Mouse (Mus musculus) liver, embryonic 13.5 days (tissue): ENCODE data around the gene Ms4a4b. TPM values are rescaled to one million over a fixed set of nuclear protein-coding genes. Genes with fewer than 3 reads are reported as not detected.

Source experiments
- polyA plus RNA-seq: library from polyadenylated mRNA; unstranded; fragments of >200 nt; fragmentation: Nextera tagmentation; extraction: Ambion mirVana; gene quantifications from 2 replicates; pipeline ENCODE4 v1.2.1, GENCODE M21; 2015

Gene Ms4a4b
- polyA plus RNA-seq, 1 experiment from 2014 or later, result 0.39 TPM

Other genes starting within 250 kb of the Ms4a4b start
- not detected in 2 replicates for gene Ms4a13, start 246.8 kb upstream of the Ms4a4b start, polyA plus RNA-seq
- not detected in 2 replicates for gene Ms4a12, start 211.1 kb upstream of the Ms4a4b start, polyA plus RNA-seq
- gene Ms4a1, start 177.3 kb upstream of the Ms4a4b start, polyA plus RNA-seq, result not detected in 2 replicates
- gene Ms4a5, start 159.7 kb upstream of the Ms4a4b start, polyA plus RNA-seq, result not detected in 2 replicates
- gene Ms4a14, start 129.1 kb upstream of the Ms4a4b start, polyA plus RNA-seq, result 0.03 TPM in 1 of 2 replicates, not detected in the other
- 1.1 and 1.5 TPM in 2 replicates for gene Ms4a7, start 107.4 kb upstream of the Ms4a4b start, polyA plus RNA-seq
- 0.63 and 1.3 TPM in 2 replicates for gene Ms4a4a, start 68.0 kb upstream of the Ms4a4b start, polyA plus RNA-seq
- gene Ms4a4c, start 38.8 kb upstream of the Ms4a4b start, polyA plus RNA-seq, result 0.78 and 0.83 TPM in 2 replicates
- 5.2 and 5.7 TPM in 2 replicates for gene Ms4a6c, start 25.8 kb downstream of the Ms4a4b start, polyA plus RNA-seq
- not detected in 2 replicates for gene Gm8369, start 42.4 kb downstream of the Ms4a4b start, polyA plus RNA-seq
- gene Ms4a6b, start 73.0 kb downstream of the Ms4a4b start, polyA plus RNA-seq, result 2.2 and 2.5 TPM in 2 replicates
- 0.21 TPM in 2 replicates for gene Ms4a4d, start 93.2 kb downstream of the Ms4a4b start, polyA plus RNA-seq
- 3.0 and 3.6 TPM in 2 replicates for gene Ms4a6d, start 161.3 kb downstream of the Ms4a4b start, polyA plus RNA-seq
- 0.90 and 1.3 TPM in 2 replicates for gene Ms4a2, start 180.2 kb downstream of the Ms4a4b start, polyA plus RNA-seq
- 14.7 and 15.1 TPM in 2 replicates for gene Ms4a3, start 197.3 kb downstream of the Ms4a4b start, polyA plus RNA-seq
- 0.49 TPM in 1 of 2 replicates, not detected in the other for gene Oosp2, start 217.0 kb downstream of the Ms4a4b start, polyA plus RNA-seq
- gene Oosp1, start 247.6 kb downstream of the Ms4a4b start, polyA plus RNA-seq, result not detected in 2 replicates